Mouse (Mus musculus): ENCODE results near the gene Birc6. TPM values are rescaled to one million over a fixed set of nuclear protein-coding genes. Genes with fewer than 3 reads are reported as not detected.

Birc6 gene
- polyA plus RNA-seq, 1 experiment, result 80.8 TPM

DNA sequence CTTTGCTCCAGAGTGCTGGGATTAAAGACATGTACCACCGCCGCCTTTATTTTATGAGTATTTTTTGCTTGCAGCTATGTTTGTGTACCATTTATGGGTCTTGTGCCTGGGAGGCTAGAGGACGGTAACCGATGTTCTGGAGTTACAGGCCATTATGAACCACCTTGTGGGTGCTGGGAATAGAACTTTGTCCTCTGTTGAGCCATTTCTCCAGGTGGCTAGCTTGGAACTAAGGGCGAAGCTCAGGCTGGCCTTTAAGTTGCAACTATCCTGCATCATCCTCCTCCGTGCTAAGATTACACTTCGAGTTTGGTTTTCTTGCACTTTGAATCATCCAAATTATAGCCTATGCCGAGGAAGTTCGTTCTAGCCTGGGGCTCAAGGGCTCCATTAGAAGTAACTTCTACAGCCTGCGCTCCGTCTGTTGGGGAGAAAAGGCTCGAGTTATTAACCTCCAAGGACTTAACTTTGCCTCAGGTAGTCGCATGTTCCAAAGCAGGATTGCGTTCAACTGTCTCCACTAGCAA is 189.1 kb downstream of the Birc6 start:
- 5% methylated on average over 14 of the region's 14 CpGs for WGBS
- TF ChIP-seq CTCF (IDR thresholded peaks at IDR 0.05; ENCODE audit: extremely low read depth, insufficient read length, insufficient replicate concordance, low read depth, low read length) (no peak), POLR2A (IDR thresholded peaks at IDR 0.05; ENCODE audit: low read depth, low read length) (no peak)
- Histone ChIP-seq H3K4me3 (ENCODE audit: low read depth, low read length) (peak overlapping the region; percentile 69), H3K27me3 (ENCODE audit: control insufficient read depth, insufficient read depth, low read length) (no peaks in the 10 kb centered on the region), H3K27ac (ENCODE audit: insufficient read depth, low read depth, low read length) (peak overlapping the region; percentile 74), H3K4me1 (ENCODE audit: control insufficient read depth, insufficient read depth, insufficient read length, low read length) (peaks cover 6% of the 10 kb centered on the region), H3K36me3 (ENCODE audit: control insufficient read depth, insufficient read depth, low read length) (peaks cover 3% of the 10 kb centered on the region; the same call in 1 of the 2 replicates)

DNA sequence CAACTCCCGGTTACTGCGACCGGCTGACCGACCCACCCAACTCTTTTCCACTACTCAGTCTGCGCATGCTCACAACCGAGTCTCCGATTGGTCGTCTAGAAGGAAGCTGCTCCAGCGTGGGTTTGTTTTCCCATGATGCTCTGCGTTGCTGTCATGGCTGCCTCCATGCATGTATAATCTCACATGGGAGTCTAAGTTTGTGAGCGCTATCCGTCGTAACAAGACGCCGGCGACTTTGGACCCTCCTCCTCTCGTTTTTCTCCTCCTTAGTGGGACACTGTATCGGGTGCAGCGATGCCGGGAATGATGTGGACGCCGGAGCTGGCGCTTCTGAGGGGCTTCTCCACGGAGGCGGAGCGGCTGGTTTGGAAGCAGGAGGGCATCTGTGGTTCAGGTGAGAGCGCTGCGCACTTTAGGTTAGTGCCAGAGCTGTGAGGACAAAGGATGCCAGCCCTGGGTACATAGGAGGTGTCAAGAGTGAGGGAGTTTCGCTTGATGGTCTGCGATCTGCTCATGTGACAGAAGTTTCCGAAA is 189.6 kb downstream of the Birc6 start, which contains the start of gene Ttc27:
Ttc27 (plus strand) TSS at position 115 of the 534 bp plus-strand sequence.
- Histone ChIP-seq H3K4me3 (ENCODE audit: low read depth, low read length) (peak within 1 kb of the TSS; percentile 69), H3K4me1 (ENCODE audit: control insufficient read depth, insufficient read depth, insufficient read length, low read length) (peaks cover 6% of the 10 kb centered on the region), H3K27ac (ENCODE audit: insufficient read depth, low read depth, low read length) (peak within 1 kb of the TSS; percentile 74), H3K36me3 (ENCODE audit: control insufficient read depth, insufficient read depth, low read length) (peaks cover 6% of the 10 kb centered on the region), H3K27me3 (ENCODE audit: control insufficient read depth, insufficient read depth, low read length) (no peaks in the 10 kb centered on the region)
- peak; percentile 77; the same call in 1 of the 2 replicates for TF ChIP-seq POLR2A (IDR thresholded peaks at IDR 0.05; ENCODE audit: low read depth, low read length)
- TF ChIP-seq CTCF (IDR thresholded peaks at IDR 0.05; ENCODE audit: extremely low read depth, insufficient read length, insufficient replicate concordance, low read depth, low read length), result no peak
- under 1% methylated on average over 31 of the region's 31 CpGs for WGBS

DNA sequence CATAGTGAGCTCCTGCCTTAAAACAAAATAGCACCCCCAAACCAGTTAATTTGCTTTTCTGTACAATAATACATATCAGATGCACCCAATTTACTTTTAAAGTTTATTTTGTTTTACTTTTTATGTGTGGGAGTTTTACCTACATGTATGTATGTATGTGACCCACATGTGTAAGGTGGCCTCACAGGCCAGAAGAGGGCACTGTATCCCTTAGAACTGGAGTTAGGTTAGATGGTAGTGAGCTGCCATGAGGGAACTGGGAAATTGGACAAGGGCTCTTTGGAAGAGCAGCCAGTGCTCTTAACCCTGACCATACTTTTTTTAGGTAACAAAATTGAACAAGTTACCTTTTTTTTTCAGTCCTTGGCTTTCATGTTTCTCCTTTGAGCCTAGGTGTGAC is 204.8 kb downstream of the Birc6 start:
- no peaks in the 10 kb centered on the region for H3K4me1 ChIP-seq (ENCODE audit: control insufficient read depth, insufficient read depth, insufficient read length, low read length)
- no peak for TF ChIP-seq POLR2A (IDR thresholded peaks at IDR 0.05; ENCODE audit: low read depth, low read length)
- TF ChIP-seq CTCF (IDR thresholded peaks at IDR 0.05; ENCODE audit: extremely low read depth, insufficient read length, insufficient replicate concordance, low read depth, low read length), result no peak
- no peak overlapping the region for H3K4me3 ChIP-seq (ENCODE audit: low read depth, low read length)
- no peaks in the 10 kb centered on the region for H3K27me3 ChIP-seq (ENCODE audit: control insufficient read depth, insufficient read depth, low read length)
- no peak overlapping the region for H3K27ac ChIP-seq (ENCODE audit: insufficient read depth, low read depth, low read length)
- peaks cover 5% of the 10 kb centered on the region for H3K36me3 ChIP-seq (ENCODE audit: control insufficient read depth, insufficient read depth, low read length)

DNA sequence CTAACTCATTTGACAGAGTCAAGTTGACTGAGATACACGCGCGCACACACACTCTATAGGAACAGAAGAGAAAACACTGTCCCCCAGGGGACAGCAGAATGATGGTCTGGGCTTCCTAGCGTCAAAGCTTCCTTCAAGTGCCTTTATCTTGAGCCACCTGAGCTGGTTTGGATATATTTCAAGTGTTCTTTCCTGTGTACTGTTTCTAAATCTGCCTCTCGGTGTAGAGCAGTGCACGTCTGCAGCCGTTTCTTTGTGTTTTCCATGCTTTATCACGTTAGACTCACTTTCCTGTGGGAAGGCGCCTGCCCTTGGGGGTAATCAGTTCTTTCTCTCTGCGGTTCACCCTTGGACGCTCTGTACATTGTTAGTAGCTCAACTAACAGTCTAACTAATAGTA is 207.3 kb downstream of the Birc6 start:
- H3K27ac ChIP-seq (ENCODE audit: insufficient read depth, low read depth, low read length), result no peak overlapping the region
- 90% methylated on average over 11 of the region's 11 CpGs for WGBS
- TF ChIP-seq CTCF (IDR thresholded peaks at IDR 0.05; ENCODE audit: extremely low read depth, insufficient read length, insufficient replicate concordance, low read depth, low read length), result no peak
- TF ChIP-seq POLR2A (IDR thresholded peaks at IDR 0.05; ENCODE audit: low read depth, low read length), result no peak
- no peak overlapping the region for H3K4me3 ChIP-seq (ENCODE audit: low read depth, low read length)
- H3K36me3 ChIP-seq (ENCODE audit: control insufficient read depth, insufficient read depth, low read length), result peaks cover 5% of the 10 kb centered on the region; the same call in 1 of the 2 replicates
- no peaks in the 10 kb centered on the region for H3K4me1 ChIP-seq (ENCODE audit: control insufficient read depth, insufficient read depth, insufficient read length, low read length)
- no peaks in the 10 kb centered on the region for H3K27me3 ChIP-seq (ENCODE audit: control insufficient read depth, insufficient read depth, low read length)

DNA sequence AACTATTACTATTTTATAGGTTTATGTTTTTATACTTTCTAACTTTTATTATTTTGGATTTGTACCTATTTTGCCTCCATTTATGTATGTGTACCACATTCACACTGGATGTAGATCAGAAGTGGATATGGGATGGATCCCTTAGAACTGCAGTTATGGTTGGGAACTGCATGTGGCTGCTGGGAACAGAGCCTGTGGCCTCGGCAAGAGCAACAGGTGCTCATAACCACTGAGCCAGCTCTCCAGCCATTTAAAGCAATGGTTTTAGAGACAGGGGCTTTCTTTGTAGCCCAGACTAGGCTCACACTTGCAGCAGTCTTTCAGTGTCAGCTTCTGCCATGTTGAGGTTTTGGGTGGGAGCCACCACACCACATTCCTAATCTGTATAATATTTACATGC is 221.6 kb downstream of the Birc6 start:
- no peak overlapping the region for H3K27ac ChIP-seq (ENCODE audit: insufficient read depth, low read depth, low read length)
- no peak overlapping the region for H3K4me3 ChIP-seq (ENCODE audit: low read depth, low read length)
- no peaks in the 10 kb centered on the region for H3K27me3 ChIP-seq (ENCODE audit: control insufficient read depth, insufficient read depth, low read length)
- H3K4me1 ChIP-seq (ENCODE audit: control insufficient read depth, insufficient read depth, insufficient read length, low read length), result no peaks in the 10 kb centered on the region
- TF ChIP-seq POLR2A (IDR thresholded peaks at IDR 0.05; ENCODE audit: low read depth, low read length) (no peak), CTCF (IDR thresholded peaks at IDR 0.05; ENCODE audit: extremely low read depth, insufficient read length, insufficient replicate concordance, low read depth, low read length) (no peak)
- WGBS, result 69% methylated on average over 1 of the region's 1 CpGs
- H3K36me3 ChIP-seq (ENCODE audit: control insufficient read depth, insufficient read depth, low read length), result peaks cover 3% of the 10 kb centered on the region; the same call in 1 of the 2 replicates

DNA sequence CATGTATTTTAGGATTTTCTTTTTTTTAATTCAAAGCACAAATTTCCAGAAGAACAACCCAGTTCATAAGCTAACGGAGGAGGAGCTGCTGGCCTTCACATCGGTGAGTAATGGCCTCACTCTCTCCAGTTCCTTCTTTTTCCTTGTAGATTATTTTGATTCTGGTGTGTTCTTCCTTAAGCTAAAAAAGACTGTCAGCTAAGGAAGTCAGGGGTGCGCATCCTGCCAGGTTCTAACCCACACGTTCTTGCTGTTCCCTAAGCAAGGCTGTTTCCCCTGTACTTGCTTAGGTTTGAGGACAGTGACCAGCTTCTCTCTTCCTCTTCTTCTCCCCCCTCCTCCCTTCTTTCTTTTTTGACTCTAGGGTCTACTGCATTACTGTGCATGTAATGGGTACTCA is 222.9 kb downstream of the Birc6 start:
- H3K4me3 ChIP-seq (ENCODE audit: low read depth, low read length), result no peak overlapping the region
- no peak overlapping the region for H3K27ac ChIP-seq (ENCODE audit: insufficient read depth, low read depth, low read length)
- 94% methylated on average over 4 of the region's 4 CpGs for WGBS
- H3K4me1 ChIP-seq (ENCODE audit: control insufficient read depth, insufficient read depth, insufficient read length, low read length), result no peaks in the 10 kb centered on the region
- no peak for TF ChIP-seq CTCF (IDR thresholded peaks at IDR 0.05; ENCODE audit: extremely low read depth, insufficient read length, insufficient replicate concordance, low read depth, low read length)
- TF ChIP-seq POLR2A (IDR thresholded peaks at IDR 0.05; ENCODE audit: low read depth, low read length), result no peak
- peaks cover 3% of the 10 kb centered on the region; the same call in 1 of the 2 replicates for H3K36me3 ChIP-seq (ENCODE audit: control insufficient read depth, insufficient read depth, low read length)
- no peaks in the 10 kb centered on the region for H3K27me3 ChIP-seq (ENCODE audit: control insufficient read depth, insufficient read depth, low read length)

Other genes with a start within 250 kb of the Birc6 start
- gene Memo1, start 232.8 kb upstream of the Birc6 start, polyA plus RNA-seq (2012; rRNA removed), result 11.0 and 11.6 TPM in 2 replicates
- 10.3 and 17.8 TPM in 2 replicates for gene Dpy30, start 204.4 kb upstream of the Birc6 start, polyA plus RNA-seq (2012; rRNA removed)
- gene Spast, start 189.3 kb upstream of the Birc6 start, polyA plus RNA-seq (2012; rRNA removed), result 3.6 and 7.0 TPM in 2 replicates
- 9.6 and 14.6 TPM in 2 replicates for gene Slc30a6, start 132.7 kb upstream of the Birc6 start, polyA plus RNA-seq (2012; rRNA removed)
- gene Nlrc4, start 69.2 kb upstream of the Birc6 start, polyA plus RNA-seq (2012; rRNA removed), result 4.2 and 6.9 TPM in 2 replicates
- gene Yipf4, start 38.8 kb upstream of the Birc6 start, polyA plus RNA-seq (2012; rRNA removed), result 83.8 and 179 TPM in 2 replicates
- gene Ttc27, start 189.4 kb downstream of the Birc6 start, polyA plus RNA-seq (2012; rRNA removed), result 0.57 and 0.67 TPM in 2 replicates